Mouse (Mus musculus) neural tube, postnatal 0 days (tissue): ENCODE measurements around the gene P2rx6. TPM values are rescaled to one million over a fixed set of nuclear protein-coding genes. Genes with fewer than 3 reads are reported as not detected.

Source experiments
- polyA plus RNA-seq: library from polyadenylated mRNA; unstranded; fragments of >200 nt; fragmentation: Nextera tagmentation; extraction: Ambion mirVana; gene quantifications from 2 replicates; pipeline ENCODE4 v1.2.1, GENCODE M21; 2015

The P2rx6 gene
- 3.3 TPM in 2 replicates for polyA plus RNA-seq

GRCm38 (mm10) chr16:17561751-17562208 lies at the start of gene P2rx6:
TSS of gene P2rx6 (plus strand) at chr16:17561885.

GRCm38 (mm10) chr16:17530640-17531288 lies 30.9 kb upstream of the P2rx6 start, which contains the start of gene Thap7:
TSS of gene Thap7 (minus strand) at chr16:17531136.

GRCm38 (mm10) chr16:17561128-17561750 lies 446 bp upstream of the P2rx6 start, which contains the start of gene Lrrc74b:
TSS of gene Lrrc74b (minus strand) at chr16:17561247.

GRCm38 (mm10) chr16:17583064-17583463 lies 21.4 kb downstream of the P2rx6 start, which contains the start of gene Slc7a4:
TSS of gene Slc7a4 (minus strand) at chr16:17583214.

GRCm38 (mm10) chr16:17619198-17620105 lies 57.8 kb downstream of the P2rx6 start, which contains the start of gene Smpd4:
TSS of gene Smpd4 (plus strand) at chr16:17619354.

Other genes starting within 250 kb of the P2rx6 start
- gene Serpind1, start 230.5 kb upstream of the P2rx6 start, polyA plus RNA-seq = 6.0 and 10.8 TPM in 2 replicates
- 16.9 and 17.1 TPM in 2 replicates for gene Snap29, start 155.9 kb upstream of the P2rx6 start, polyA plus RNA-seq
- 43.5 and 57.2 TPM in 2 replicates for gene Pi4ka, start 155.6 kb upstream of the P2rx6 start, polyA plus RNA-seq
- 58.6 and 60.4 TPM in 2 replicates for gene Crkl, start 109.9 kb upstream of the P2rx6 start, polyA plus RNA-seq
- 10.7 and 14.5 TPM in 2 replicates for gene Aifm3, start 72.3 kb upstream of the P2rx6 start, polyA plus RNA-seq
- gene Lztr1, start 53.2 kb upstream of the P2rx6 start, polyA plus RNA-seq = 76.8 and 85.5 TPM in 2 replicates
- gene Thap7, start 30.7 kb upstream of the P2rx6 start, polyA plus RNA-seq = 63.9 and 64.6 TPM in 2 replicates
- gene Lrrc74b, start 638 bp upstream of the P2rx6 start, polyA plus RNA-seq = 2.1 and 2.5 TPM in 2 replicates
- gene Slc7a4, start 21.3 kb downstream of the P2rx6 start, polyA plus RNA-seq = 55.4 and 58.7 TPM in 2 replicates
- 16.9 and 20.5 TPM in 2 replicates for gene Smpd4, start 57.5 kb downstream of the P2rx6 start, polyA plus RNA-seq
- 38.1 and 38.7 TPM in 2 replicates for gene Ccdc74a, start 84.6 kb downstream of the P2rx6 start, polyA plus RNA-seq
- gene Med15, start 171.0 kb downstream of the P2rx6 start, polyA plus RNA-seq = 31.0 and 35.2 TPM in 2 replicates
- 68.8 and 72.8 TPM in 2 replicates for gene Klhl22, start 197.7 kb downstream of the P2rx6 start, polyA plus RNA-seq
- 4.0 and 5.4 TPM in 2 replicates for gene Scarf2, start 235.4 kb downstream of the P2rx6 start, polyA plus RNA-seq